Mouse (Mus musculus) testis, adult 2 months (tissue): Measurements from ENCODE around the gene Cilp. TPM values are rescaled to one million over a fixed set of nuclear protein-coding genes. Genes with fewer than 3 reads are reported as not detected.
A peak's percentile ranks its signal among the peaks of the same experiment; 100 is the strongest.

Experiments used
- H3K27ac ChIP-seq: fragments of 200-500 bp; 2 replicates; pipeline ENCODE4 v1.5.1; 2012; ENCODE audit warnings: low read depth, low read length; ENCODE audit not compliant: control insufficient read depth, insufficient read depth
- H3K27me3 ChIP-seq: fragments of 200-500 bp; 2 replicates; pipeline ENCODE4 v1.6.1; 2012; ENCODE audit warnings: mild to moderate bottlenecking, low read length, moderate library complexity; ENCODE audit not compliant: control insufficient read depth, insufficient read depth
- H3K36me3 ChIP-seq: fragments of 200-500 bp; 2 replicates; pipeline ENCODE4 v1.6.1; 2012; ENCODE audit warnings: mild to moderate bottlenecking, low read length; ENCODE audit not compliant: control insufficient read depth, insufficient read depth
- H3K4me1 ChIP-seq: fragments of 200-500 bp; 2 replicates; pipeline ENCODE4 v1.6.1; 2012; ENCODE audit warnings: low read length; ENCODE audit not compliant: control insufficient read depth, insufficient read depth
- H3K4me3 ChIP-seq: fragments of 200-500 bp; 2 replicates; pipeline ENCODE4 v1.5.1; 2012; ENCODE audit warnings: low read depth, mild to moderate bottlenecking, low read length, moderate library complexity, mixed read lengths; ENCODE audit not compliant: control insufficient read depth
- CTCF ChIP-seq: fragments of 200-500 bp; IDR thresholded peaks from 2 replicates; pipeline ENCODE4 v1.5.1; 2012; ENCODE audit warnings: low read depth, mild to moderate bottlenecking, inconsistent platforms, low read length, moderate library complexity; ENCODE audit not compliant: control insufficient read depth, insufficient read depth, insufficient replicate concordance
- POLR2A ChIP-seq: fragments of 200-500 bp; IDR thresholded peaks from 2 replicates; pipeline ENCODE4 v1.6.1; 2012; ENCODE audit warnings: low read depth, mild to moderate bottlenecking, inconsistent platforms, low read length, moderate library complexity; ENCODE audit not compliant: control insufficient read depth
- polyA plus RNA-seq: library from polyadenylated mRNA; depleted of rRNA; stranded (reverse); fragments of >200 nt; gene quantifications from 2 replicates; pipeline ENCODE4 v1.2.3, GENCODE M21; 2012

Gene Cilp
- polyA plus RNA-seq, 1 experiment: 0.33 TPM

DNA sequence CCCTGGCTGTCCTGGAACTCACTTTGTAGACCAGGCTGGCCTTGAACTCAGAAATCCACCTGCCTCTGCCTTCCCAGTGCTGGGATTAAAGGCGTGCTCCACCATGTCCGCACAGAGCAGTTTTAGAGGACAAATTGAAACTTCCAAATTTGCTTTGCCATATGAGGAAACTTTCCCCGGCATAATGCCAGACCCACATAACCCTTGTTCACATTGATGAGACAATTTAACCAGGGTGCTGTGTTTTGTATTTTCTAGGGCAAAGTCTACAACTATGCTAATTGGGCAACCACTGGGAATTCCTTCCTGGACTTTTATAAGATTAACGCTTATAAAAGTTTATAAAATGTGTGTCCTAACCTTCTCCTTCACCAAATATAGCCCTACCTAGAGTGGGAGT lies 25.0 kb downstream of the Cilp start:
- H3K27ac ChIP-seq: no peak overlapping the region
- TF ChIP-seq POLR2A (no peak), CTCF (no peak)
- no peaks in the 10 kb centered on the region for H3K4me1 ChIP-seq
- no peaks in the 10 kb centered on the region for H3K36me3 ChIP-seq
- H3K27me3 ChIP-seq: no peaks in the 10 kb centered on the region
- H3K4me3 ChIP-seq: no peak overlapping the region

DNA sequence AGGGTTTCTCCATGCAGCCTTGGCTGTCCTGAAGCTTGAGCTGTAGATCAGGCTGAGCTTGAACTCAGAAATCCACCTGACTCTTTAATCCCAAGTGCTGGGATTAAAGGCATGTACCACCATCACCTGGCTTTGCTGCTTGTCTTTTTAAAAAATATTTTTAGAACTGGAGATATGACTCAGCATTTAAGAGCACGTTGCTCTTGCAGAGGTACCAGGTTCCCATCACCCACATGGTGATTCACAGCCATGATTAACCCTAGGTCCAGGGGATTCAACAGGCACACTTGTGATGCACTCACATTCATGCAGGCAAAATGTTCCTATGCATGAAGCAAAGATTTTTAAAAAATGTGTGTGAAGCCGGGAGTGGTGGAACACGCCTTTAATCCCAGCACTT lies 27.4 kb downstream of the Cilp start:
- Histone ChIP-seq H3K27ac (no peak overlapping the region), H3K27me3 (no peaks in the 10 kb centered on the region), H3K4me3 (no peak overlapping the region), H3K36me3 (no peaks in the 10 kb centered on the region), H3K4me1 (no peaks in the 10 kb centered on the region)
- TF ChIP-seq CTCF (no peak), POLR2A (no peak)

DNA sequence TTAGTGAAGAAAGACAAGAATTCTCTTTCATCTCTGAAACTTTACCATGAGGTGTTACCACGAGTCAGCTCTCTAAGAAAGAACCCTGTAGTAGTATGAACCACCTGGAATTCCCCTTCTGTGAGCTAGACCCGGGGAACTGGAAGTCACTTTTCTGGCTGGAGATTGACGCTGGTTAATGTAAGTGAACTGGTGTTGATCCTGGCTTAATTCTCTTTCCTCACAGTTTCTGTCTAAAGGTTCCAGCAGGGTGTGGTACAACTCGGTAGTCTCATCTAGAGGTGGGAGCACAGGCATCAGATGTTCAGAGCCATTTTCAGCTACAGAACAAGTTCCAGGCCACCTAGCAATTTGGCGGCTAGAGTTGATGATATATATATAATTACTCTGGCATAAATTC lies 28.1 kb downstream of the Cilp start:
- no peaks in the 10 kb centered on the region for H3K4me1 ChIP-seq
- peak overlapping the region; percentile 94 for H3K27ac ChIP-seq
- H3K27me3 ChIP-seq: no peaks in the 10 kb centered on the region
- TF ChIP-seq CTCF (no peak), POLR2A (no peak)
- H3K4me3 ChIP-seq: peak overlapping the region; percentile 100
- no peaks in the 10 kb centered on the region for H3K36me3 ChIP-seq

DNA sequence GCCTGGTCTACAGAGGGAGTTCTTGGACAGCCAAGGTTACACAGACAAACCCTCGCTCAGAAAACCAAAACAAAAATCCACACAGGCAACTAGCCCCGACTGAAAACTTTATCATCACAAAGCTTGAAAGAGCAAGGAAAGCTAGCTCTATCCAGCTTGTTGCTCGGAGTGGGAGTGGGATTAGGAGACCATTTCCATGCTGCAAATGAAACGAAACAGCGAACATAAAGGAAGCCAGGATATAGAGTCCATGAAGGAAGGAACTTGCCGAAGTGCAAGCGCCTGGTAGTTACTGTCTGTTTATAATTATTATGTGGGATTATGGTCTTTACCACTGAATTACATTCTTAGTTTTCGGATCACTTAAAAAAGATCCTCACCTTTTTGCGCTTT lies 28.6 kb downstream of the Cilp start:
- Histone ChIP-seq H3K27me3 (no peaks in the 10 kb centered on the region), H3K36me3 (no peaks in the 10 kb centered on the region), H3K4me1 (no peaks in the 10 kb centered on the region), H3K27ac (peak overlapping the region; percentile 94), H3K4me3 (peak overlapping the region; percentile 100)
- TF ChIP-seq CTCF: no peak

DNA sequence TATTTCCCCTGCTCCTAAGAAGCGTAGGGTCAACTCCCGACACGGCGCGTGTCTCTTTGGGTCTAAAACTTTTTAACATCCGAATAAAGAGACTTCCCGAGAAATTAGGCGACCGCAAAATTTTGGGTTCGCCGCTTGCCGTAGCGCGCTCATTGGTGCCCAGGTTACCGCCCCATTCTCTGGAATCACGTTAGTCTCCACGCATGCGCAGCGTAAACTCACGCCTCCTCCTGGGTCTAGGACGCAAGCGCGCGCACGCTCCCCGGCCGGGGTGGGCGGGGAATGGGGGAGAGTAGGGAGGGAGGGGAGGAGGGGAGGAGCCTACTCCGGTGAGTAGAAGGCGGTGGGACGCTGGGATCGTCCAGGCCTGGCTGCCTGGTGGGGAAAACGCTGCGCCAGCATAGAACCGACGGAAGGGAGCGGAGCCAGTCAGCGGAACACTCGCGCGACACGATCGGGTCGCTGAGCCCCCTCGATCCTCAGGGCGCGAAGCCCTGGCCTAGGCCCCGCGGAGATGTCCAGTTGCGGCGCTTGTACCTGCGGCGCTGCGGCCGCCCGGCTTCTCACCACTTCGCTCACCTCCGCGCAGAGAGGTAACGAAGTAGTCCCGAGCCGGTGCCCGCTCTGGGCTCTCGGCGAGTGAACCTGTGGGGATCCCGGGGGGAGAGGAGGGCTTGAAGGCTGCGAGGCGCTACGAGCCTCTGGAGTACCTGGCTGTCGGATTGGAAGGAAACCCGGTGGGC lies 29.2 kb downstream of the Cilp start, which contains the start of gene Clpx:
Gene Clpx, plus strand, starts transcription at position 288 of the 743 bp plus-strand sequence.
- peak within 1 kb of the TSS; percentile 100 for H3K4me3 ChIP-seq
- no peaks in the 10 kb centered on the region for H3K36me3 ChIP-seq
- no peaks in the 10 kb centered on the region for H3K27me3 ChIP-seq
- TF ChIP-seq CTCF (0 out of 2 replicates have a peak, but pooled peaks have one; percentile 10), POLR2A (peak; percentile 86)
- peak within 1 kb of the TSS; percentile 99 for H3K27ac ChIP-seq
- H3K4me1 ChIP-seq: no peaks in the 10 kb centered on the region

DNA sequence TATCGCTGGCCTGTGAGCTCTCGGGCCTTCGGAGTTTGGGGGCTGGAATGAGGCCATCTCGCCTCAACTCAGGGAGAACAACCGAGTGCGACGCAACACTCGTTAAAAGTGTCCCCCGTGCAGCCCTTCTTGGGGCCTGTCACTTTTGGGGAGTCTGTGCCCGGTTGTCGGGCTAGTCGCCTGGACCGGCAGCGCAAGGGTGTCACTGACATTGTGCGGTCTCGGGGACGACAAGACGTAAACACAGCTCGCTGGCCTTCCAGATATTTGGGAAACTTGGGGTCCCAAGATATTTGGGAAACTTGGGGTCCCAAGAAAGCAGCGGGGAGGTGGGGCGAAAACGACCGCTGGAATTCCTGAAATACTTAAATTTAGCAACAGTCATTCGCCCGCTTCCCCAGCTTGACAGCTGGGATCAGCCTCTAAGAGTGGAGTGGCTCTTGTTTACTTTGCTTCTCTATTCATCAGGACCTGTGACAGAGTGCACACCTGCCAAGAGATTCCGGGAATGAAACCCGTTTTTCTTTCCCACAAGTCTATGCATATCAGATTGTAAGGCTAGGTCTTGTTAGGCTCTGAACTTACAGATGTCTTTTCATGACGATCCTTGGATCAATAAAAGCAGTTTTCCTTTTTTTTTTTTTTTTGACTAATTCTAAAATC lies 29.9 kb downstream of the Cilp start:
- TF ChIP-seq POLR2A (no peak; the same call in 1 of the 2 replicates), CTCF (no peak)
- Histone ChIP-seq H3K27me3 (no peaks in the 10 kb centered on the region), H3K36me3 (no peaks in the 10 kb centered on the region), H3K4me3 (peak overlapping the region; percentile 100), H3K4me1 (no peaks in the 10 kb centered on the region), H3K27ac (peak overlapping the region; percentile 99)

DNA sequence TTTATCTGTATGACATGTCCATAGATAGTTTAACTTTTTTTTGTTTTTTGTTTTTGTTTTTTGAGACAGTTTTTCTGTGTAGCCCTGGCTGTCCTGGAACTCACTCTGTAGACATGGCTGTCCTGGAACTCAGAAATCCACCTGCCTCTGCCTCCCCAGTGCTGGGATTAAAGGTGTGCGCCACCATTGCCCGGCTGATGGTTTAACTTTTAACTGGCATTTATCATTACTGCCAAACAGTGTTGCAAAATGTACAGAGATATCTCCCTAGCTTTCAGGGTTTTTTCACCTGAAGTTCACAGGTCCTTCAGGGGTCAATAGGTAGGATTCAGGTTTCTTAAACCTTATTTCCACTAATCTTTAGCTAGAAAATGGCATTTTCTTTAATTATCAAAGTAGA lies 32.1 kb downstream of the Cilp start:
- Histone ChIP-seq H3K27ac (no peak overlapping the region), H3K36me3 (no peaks in the 10 kb centered on the region), H3K27me3 (no peaks in the 10 kb centered on the region), H3K4me3 (no peak overlapping the region), H3K4me1 (no peaks in the 10 kb centered on the region)
- TF ChIP-seq CTCF: no peak
